ENCODE assay signal across 8 mouse cellular contexts in genomic region chr19:3684957-3685580, GRCm38 (mm10). TPM values are rescaled to one million over a fixed set of nuclear protein-coding genes. Genes with fewer than 3 reads are reported as not detected.
DNase-seq lines count a peak whose midpoint lies in the region; ATAC-seq and TF ChIP-seq lines count a peak whose summit lies in the region.

No protein-coding gene starts in this region.

- WGBS in forebrain, embryonic 15.5 days: 13% methylated on average over 11 of the region's 11 CpGs
- 4% methylated on average over 11 of the region's 11 CpGs for whole genome bisulfite sequencing in limb, embryonic 14.5 days
- 17% methylated on average over 11 of the region's 11 CpGs for WGBS in neural tube, embryonic 15.5 days

- peak overlapping the region; percentile 41; the same call in 1 of the 2 replicates for H3K27ac ChIP-seq in forebrain, embryonic 15.5 days (replicated peaks)
- peak overlapping the region; percentile 90 for H3K27ac ChIP-seq in limb, embryonic 14.5 days (replicated peaks; ENCODE audit: low read depth, low read length)
- H3K27ac ChIP-seq in neural tube, embryonic 15.5 days (replicated peaks): 0 out of 2 replicates have a peak overlapping the region, but pooled peaks have one; percentile 2

- no peaks in the 10 kb centered on the region for H3K36me3 ChIP-seq in megakaryocyte, embryonic 14.5 days (replicated peaks; ENCODE audit: low read length)
- no peaks in the 10 kb centered on the region for H3K36me3 ChIP-seq in forebrain, embryonic 15.5 days
- no peaks in the 10 kb centered on the region for H3K36me3 ChIP-seq in limb, embryonic 14.5 days (ENCODE audit: control insufficient read depth, insufficient read depth, low read length)
- no peaks in the 10 kb centered on the region for H3K36me3 ChIP-seq in neural tube, embryonic 15.5 days

- peaks cover 80% of the 10 kb centered on the region for H3K27me3 ChIP-seq in megakaryocyte, embryonic 14.5 days (replicated peaks)
- H3K27me3 ChIP-seq in forebrain, embryonic 15.5 days: no peaks in the 10 kb centered on the region
- no peaks in the 10 kb centered on the region for H3K27me3 ChIP-seq in limb, embryonic 14.5 days (ENCODE audit: control insufficient read depth, insufficient read depth, low read length)
- H3K27me3 ChIP-seq in neural tube, embryonic 15.5 days (replicated peaks): peaks cover 22% of the 10 kb centered on the region

- intact Hi-C loops in left cerebral cortex, postnatal 4 days (cut with DNase I): loop anchor here (5.0 kb wide), 1 partner anchor 63 kb away; no protein-coding TSS in a partner anchor

- ATAC-seq in megakaryocyte, adult 5-6 weeks (ENCODE audit: poor library complexity, severe bottlenecking): no peak
- ATAC-seq in forebrain, embryonic 15.5 days (replicated peaks): 0 out of 2 replicates have a peak, but pooled peaks have one; percentile 20
- ATAC-seq in limb, embryonic 14.5 days (ENCODE audit: low FRiP score, low read depth): peak; percentile 32; the same call in 1 of the 2 replicates
- no peak for ATAC-seq in neural tube, embryonic 15.5 days (ENCODE audit: low FRiP score)

- H3K4me3 ChIP-seq in megakaryocyte, embryonic 14.5 days (replicated peaks): peak overlapping the region; percentile 91
- peak overlapping the region; percentile 92 for H3K4me3 ChIP-seq in forebrain, embryonic 15.5 days
- peak overlapping the region; percentile 96 for H3K4me3 ChIP-seq in limb, embryonic 14.5 days (replicated peaks; ENCODE audit: low read length)
- peak overlapping the region; percentile 85 for H3K4me3 ChIP-seq in neural tube, embryonic 15.5 days (replicated peaks)

- TF ChIP-seq POLR2A in limb, embryonic 14.5 days (IDR thresholded peaks at IDR 0.05; ENCODE audit: borderline replicate concordance, extremely low read depth, insufficient read depth, insufficient read length): no peak

- H3K9ac ChIP-seq in forebrain, embryonic 15.5 days (replicated peaks): peak overlapping the region; percentile 78
- peak overlapping the region; percentile 98 for H3K9ac ChIP-seq in limb, embryonic 14.5 days (ENCODE audit: low read depth, low read length, severe bottlenecking)
- no peak overlapping the region for H3K9ac ChIP-seq in neural tube, embryonic 15.5 days (replicated peaks)

- H3K4me2 ChIP-seq in forebrain, embryonic 15.5 days (replicated peaks): peak overlapping the region; percentile 97
- H3K4me2 ChIP-seq in limb, embryonic 14.5 days (replicated peaks; ENCODE audit: low read depth, low read length, severe bottlenecking): peak overlapping the region; percentile 95
- H3K4me2 ChIP-seq in neural tube, embryonic 15.5 days: peak overlapping the region; percentile 99

- DNase-seq in limb, embryonic 14.5 days (ENCODE audit: low spot score): no peak
- no peak for DNase-seq in thymus, postnatal 0 days (ENCODE audit: low spot score)
- no peak for DNase-seq in left cerebral cortex, postnatal 4 days
- no peak for DNase-seq in frontal cortex, postnatal 14 days (ENCODE audit: low spot score in 2 of 2)

- peaks cover 9% of the 10 kb centered on the region for H3K9me3 ChIP-seq in megakaryocyte, embryonic 14.5 days
- no peaks in the 10 kb centered on the region for H3K9me3 ChIP-seq in forebrain, embryonic 15.5 days
- no peaks in the 10 kb centered on the region for H3K9me3 ChIP-seq in limb, embryonic 14.5 days (ENCODE audit: control insufficient read depth, low read length)
- H3K9me3 ChIP-seq in neural tube, embryonic 15.5 days (replicated peaks): no peaks in the 10 kb centered on the region

- peaks cover 36% of the 10 kb centered on the region for H3K4me1 ChIP-seq in megakaryocyte, embryonic 14.5 days
- peaks cover 44% of the 10 kb centered on the region for H3K4me1 ChIP-seq in forebrain, embryonic 15.5 days
- peaks cover 57% of the 10 kb centered on the region for H3K4me1 ChIP-seq in limb, embryonic 14.5 days (ENCODE audit: control insufficient read depth, insufficient read depth, low read length)
- peaks cover 40% of the 10 kb centered on the region for H3K4me1 ChIP-seq in neural tube, embryonic 15.5 days

RNA-seq across cellular contexts. Expression of gene Lrp5, which starts 1.3 kb away (rescaled TPM):
- 11.6 and 18.0 TPM in 2 replicates for polyA plus RNA-seq in megakaryocyte, embryonic 14.5 days (2012; ENCODE audit: insufficient read depth, low replicate concordance)
- 15.2 and 17.9 TPM in 2 replicates for total RNA-seq in megakaryocyte, adult 5-6 weeks (2015)
- 12.5 and 13.6 TPM in 2 replicates for total RNA-seq in megakaryocyte, adult 5-6 weeks (2017)
- 2.3 TPM in 2 replicates for polyA plus RNA-seq in forebrain, embryonic 15.5 days (2015; fragmentation: Nextera tagmentation; extraction: Ambion mirVana)
- 36.3 and 48.4 TPM in 2 replicates for polyA plus RNA-seq in limb, embryonic 14.5 days (2012; rRNA removed)
- 9.5 and 9.8 TPM in 2 replicates for polyA plus RNA-seq in limb, embryonic 14.5 days (2014; fragmentation: Nextera tagmentation; extraction: Ambion mirVana)
- 1.2 and 2.1 TPM in 2 replicates for polyA plus RNA-seq in neural tube, embryonic 15.5 days (2015; fragmentation: Nextera tagmentation; extraction: Ambion mirVana)
- polyA plus RNA-seq in thymus, postnatal 0 days (2015; fragmentation: Nextera tagmentation; extraction: Ambion mirVana): 1.6 and 2.1 TPM in 2 replicates
- 10 to 100 TPM; 11.9 to 13.2 TPM for total RNA-seq in left cerebral cortex, postnatal 4 days (2021)

RNA-seq across cellular contexts. Expression of gene 1810055G02Rik, which starts 23.0 kb away (rescaled TPM):
- polyA plus RNA-seq in megakaryocyte, embryonic 14.5 days (2012; ENCODE audit: insufficient read depth, low replicate concordance): 11.1 and 12.3 TPM in 2 replicates
- 8.0 and 10.6 TPM in 2 replicates for total RNA-seq in megakaryocyte, adult 5-6 weeks (2015)
- total RNA-seq in megakaryocyte, adult 5-6 weeks (2017): 4.5 and 6.2 TPM in 2 replicates
- polyA plus RNA-seq in forebrain, embryonic 15.5 days (2015; fragmentation: Nextera tagmentation; extraction: Ambion mirVana): 31.3 and 35.1 TPM in 2 replicates
- polyA plus RNA-seq in limb, embryonic 14.5 days (2012; rRNA removed): 76.0 and 94.1 TPM in 2 replicates
- polyA plus RNA-seq in limb, embryonic 14.5 days (2014; fragmentation: Nextera tagmentation; extraction: Ambion mirVana): 56.4 and 56.9 TPM in 2 replicates
- 35.1 and 36.5 TPM in 2 replicates for polyA plus RNA-seq in neural tube, embryonic 15.5 days (2015; fragmentation: Nextera tagmentation; extraction: Ambion mirVana)
- 6.8 and 8.6 TPM in 2 replicates for polyA plus RNA-seq in thymus, postnatal 0 days (2015; fragmentation: Nextera tagmentation; extraction: Ambion mirVana)
- 10 to 100 TPM; 38.8 to 40.6 TPM for total RNA-seq in left cerebral cortex, postnatal 4 days (2021)

Comparison
In these comparisons a context has a peak if more than half of its experiments do, and no peak if none do; other contexts are left out.
1. ATAC-seq: peak in forebrain, embryonic 15.5 days (single experiment) and limb, embryonic 14.5 days (single experiment); none in megakaryocyte, adult 5-6 weeks (single experiment) and neural tube, embryonic 15.5 days (single experiment).
2. H3K27ac ChIP-seq: peak in every context shown above with its lines; median percentile 90 in limb, embryonic 14.5 days; 41 in forebrain, embryonic 15.5 days; 2 in neural tube, embryonic 15.5 days.
3. Peak in every context shown above with its lines, with median percentiles within 50 percentile points of each other: H3K4me3 ChIP-seq and H3K4me2 ChIP-seq.